Mouse (Mus musculus) small intestine, adult 2 months (tissue): ENCODE measurements around the gene Rpap3. TPM values are rescaled to one million over a fixed set of nuclear protein-coding genes. Genes with fewer than 3 reads are reported as not detected.
A peak's percentile ranks its signal among the peaks of the same experiment; 100 is the strongest.

Source experiments
- H3K27ac ChIP-seq: fragments of 200-500 bp; 2 replicates; pipeline ENCODE4 v1.5.1; 2012; ENCODE audit warnings: low read depth, low read length, control low read depth, inconsistent platforms; ENCODE audit not compliant: insufficient read depth
- H3K27me3 ChIP-seq: fragments of 200-500 bp; 2 replicates; pipeline ENCODE4 v1.6.1; 2012; ENCODE audit warnings: mild to moderate bottlenecking, moderate library complexity, low read length, inconsistent platforms; ENCODE audit not compliant: control insufficient read depth, insufficient read depth
- H3K36me3 ChIP-seq: fragments of 200-500 bp; 2 replicates; pipeline ENCODE4 v1.6.1; 2012; ENCODE audit warnings: mild to moderate bottlenecking, low read length, control low read depth, inconsistent platforms; ENCODE audit not compliant: control insufficient read depth, insufficient read depth
- H3K4me1 ChIP-seq: fragments of 200-500 bp; 2 replicates; pipeline ENCODE4 v1.6.1; 2012; ENCODE audit warnings: low read length, inconsistent platforms, mixed read lengths; ENCODE audit not compliant: control insufficient read depth, insufficient read depth, insufficient read length
- H3K4me3 ChIP-seq: fragments of 200-500 bp; 2 replicates; pipeline ENCODE4 v1.5.1; 2012; ENCODE audit warnings: low read depth, mild to moderate bottlenecking, control low read depth, inconsistent platforms, low read length, moderate library complexity
- CTCF ChIP-seq: fragments of 200-500 bp; IDR thresholded peaks from 2 replicates; pipeline ENCODE4 v1.5.1; 2012; ENCODE audit warnings: low read depth, mild to moderate bottlenecking, control low read depth, inconsistent platforms, low read length, moderate library complexity, mixed read lengths; ENCODE audit not compliant: insufficient replicate concordance, insufficient read length; ENCODE audit errors: extremely low read depth
- POLR2A ChIP-seq: fragments of 200-500 bp; IDR thresholded peaks from 2 replicates; pipeline ENCODE4 v1.6.1; 2012; ENCODE audit warnings: low read depth, mild to moderate bottlenecking, control low read depth, inconsistent platforms, low read length, moderate library complexity
- WGBS: fragments of 180-500 bp; shearing (Covaris S2); methylation state at CpG from one replicate; pipeline ENCODE4 v1.1.7; 2018; 5-methylcytosine and 5-hydroxymethylcytosine counted together
- polyA plus RNA-seq: library from polyadenylated mRNA; depleted of rRNA; stranded (reverse); fragments of >200 nt; gene quantifications from 2 replicates; pipeline ENCODE4 v1.2.3, GENCODE M21; 2012

The Rpap3 gene
- polyA plus RNA-seq, 1 experiment, result 0.63 TPM

DNA sequence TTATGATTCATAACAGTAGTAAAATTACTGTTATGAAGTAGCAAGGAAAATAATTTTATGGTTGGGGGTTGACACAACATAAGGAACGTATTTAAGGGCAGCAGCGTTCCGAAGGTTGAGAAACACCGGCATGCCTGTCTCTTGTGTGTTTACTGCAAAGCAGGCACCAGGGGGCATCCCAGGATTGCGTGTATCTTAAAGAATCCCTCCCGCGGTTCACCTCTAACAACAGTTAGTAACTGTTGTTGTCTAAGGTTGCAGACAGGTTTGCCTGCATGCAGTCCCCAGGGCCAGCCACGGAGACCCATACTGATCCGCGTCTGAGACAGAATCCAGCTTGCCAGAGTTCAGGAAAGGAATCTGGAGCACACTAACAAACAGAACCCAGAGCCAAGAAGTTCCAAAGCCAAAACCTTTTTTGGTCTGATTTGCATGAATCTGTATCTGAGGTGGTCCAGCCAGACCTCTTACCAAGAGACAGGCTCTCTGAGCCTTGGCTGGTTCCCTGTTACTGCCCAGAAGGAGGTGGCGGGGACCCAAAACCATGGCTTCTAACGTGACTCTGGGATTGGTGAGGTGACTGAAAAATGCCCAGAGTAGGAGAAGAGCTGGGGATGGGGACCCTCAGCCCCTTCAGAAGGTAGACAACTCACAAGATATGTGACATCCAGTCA, 12.4 kb upstream of the Rpap3 start:
- Histone ChIP-seq H3K4me3 (no peak overlapping the region), H3K36me3 (no peaks in the 10 kb centered on the region), H3K4me1 (no peaks in the 10 kb centered on the region), H3K27me3 (no peaks in the 10 kb centered on the region), H3K27ac (no peak overlapping the region)
- no peak for TF ChIP-seq POLR2A
- TF ChIP-seq CTCF, result peak; percentile 65; the same call in 1 of the 2 replicates
- 17% methylated on average over 12 of the region's 12 CpGs for WGBS

DNA sequence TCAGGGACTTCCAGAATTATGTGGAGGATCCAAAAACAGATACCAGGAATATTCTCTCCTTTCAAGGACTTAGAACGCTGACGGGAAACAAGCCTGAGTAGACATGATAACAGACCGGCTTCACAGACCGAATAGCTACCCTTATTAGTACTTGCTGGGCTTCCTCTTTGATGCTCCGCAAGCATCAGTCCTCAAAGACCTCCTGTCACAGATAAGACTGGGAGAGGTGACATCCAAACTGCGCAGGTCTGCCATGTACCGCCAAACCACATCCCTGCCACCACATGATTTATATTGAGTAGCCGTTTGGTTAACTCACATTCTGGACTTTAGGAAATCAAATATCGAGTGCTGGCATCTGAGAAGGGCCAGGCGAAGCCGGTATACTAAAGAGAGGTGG, 11.2 kb upstream of the Rpap3 start:
- H3K4me1 ChIP-seq, result no peaks in the 10 kb centered on the region
- H3K27ac ChIP-seq, result no peak overlapping the region
- TF ChIP-seq POLR2A (no peak), CTCF (no peak)
- no peaks in the 10 kb centered on the region for H3K36me3 ChIP-seq
- H3K27me3 ChIP-seq, result no peaks in the 10 kb centered on the region
- WGBS, result 79% methylated on average over 11 of the region's 11 CpGs
- H3K4me3 ChIP-seq, result no peak overlapping the region

DNA sequence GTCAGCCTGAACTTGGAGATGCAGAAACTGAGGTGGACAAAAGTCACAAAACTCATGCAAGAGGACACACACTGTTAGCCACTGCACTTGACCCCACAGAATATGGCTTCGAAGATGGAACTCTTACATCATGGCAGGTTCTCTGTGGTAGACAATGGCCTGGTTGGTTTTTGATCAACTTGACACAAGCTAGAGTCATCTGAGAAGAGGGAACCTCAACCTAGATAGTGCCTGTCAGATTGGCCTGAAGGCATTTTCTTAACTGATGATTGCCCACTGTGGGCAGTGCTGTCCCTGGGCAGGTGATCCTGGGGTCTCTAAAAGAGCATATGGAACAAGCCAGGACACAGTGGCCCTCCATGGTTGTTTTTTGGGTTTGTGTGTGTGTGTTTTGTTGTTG, 10.1 kb upstream of the Rpap3 start:
- 87% methylated on average over 1 of the region's 1 CpGs for WGBS
- no peaks in the 10 kb centered on the region for H3K27me3 ChIP-seq
- no peaks in the 10 kb centered on the region for H3K36me3 ChIP-seq
- H3K4me1 ChIP-seq, result no peaks in the 10 kb centered on the region
- TF ChIP-seq CTCF, result no peak
- no peak overlapping the region for H3K27ac ChIP-seq
- H3K4me3 ChIP-seq, result no peak overlapping the region

DNA sequence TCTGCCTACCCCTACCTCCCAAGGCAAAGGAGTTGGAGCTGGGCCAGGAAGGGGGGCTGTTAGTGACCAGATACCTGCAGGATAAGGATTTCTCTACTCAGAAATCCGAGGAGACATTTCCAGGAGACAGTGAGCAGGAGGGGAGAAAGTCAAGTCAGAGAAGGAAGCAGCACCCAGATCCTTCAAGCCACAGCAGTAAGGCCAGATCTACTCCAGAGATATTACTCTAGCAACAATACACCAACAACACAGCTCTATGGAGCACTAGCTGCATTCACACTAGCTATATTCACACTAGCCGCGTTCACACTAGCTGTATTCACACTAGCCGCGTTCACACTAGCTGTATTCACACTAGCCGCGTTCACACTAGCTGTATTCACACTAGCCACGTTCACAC, 9.5 kb upstream of the Rpap3 start:
- Histone ChIP-seq H3K36me3 (no peaks in the 10 kb centered on the region), H3K4me3 (no peak overlapping the region), H3K27me3 (no peaks in the 10 kb centered on the region), H3K27ac (no peak overlapping the region), H3K4me1 (no peaks in the 10 kb centered on the region)
- 89% methylated on average over 8 of the region's 8 CpGs for WGBS
- no peak for TF ChIP-seq POLR2A
- TF ChIP-seq CTCF, result no peak

DNA sequence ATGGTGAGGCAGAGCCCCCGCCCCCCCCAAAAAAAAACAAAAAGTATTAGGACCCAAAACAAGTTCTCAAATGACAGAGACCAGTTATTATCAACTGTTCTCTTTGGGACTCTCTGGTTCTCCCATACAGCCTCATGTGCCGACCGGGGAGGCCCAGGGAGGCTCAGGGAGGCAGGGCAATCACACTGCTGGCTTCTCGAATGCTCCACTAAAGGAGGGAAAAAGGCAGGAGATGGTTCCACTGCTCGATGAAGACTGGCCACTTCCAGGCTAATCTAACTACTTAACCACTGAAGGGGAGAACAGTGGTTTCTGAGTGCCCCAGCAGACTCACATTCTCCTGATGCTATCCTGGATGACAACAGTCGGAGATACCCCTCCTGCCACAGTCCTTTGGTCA, 6.9 kb upstream of the Rpap3 start:
- H3K4me3 ChIP-seq, result no peak overlapping the region
- no peaks in the 10 kb centered on the region for H3K4me1 ChIP-seq
- H3K27ac ChIP-seq, result no peak overlapping the region
- no peaks in the 10 kb centered on the region for H3K36me3 ChIP-seq
- no peaks in the 10 kb centered on the region for H3K27me3 ChIP-seq
- WGBS, result 70% methylated on average over 6 of the region's 6 CpGs
- no peak for TF ChIP-seq CTCF
- TF ChIP-seq POLR2A, result no peak

DNA sequence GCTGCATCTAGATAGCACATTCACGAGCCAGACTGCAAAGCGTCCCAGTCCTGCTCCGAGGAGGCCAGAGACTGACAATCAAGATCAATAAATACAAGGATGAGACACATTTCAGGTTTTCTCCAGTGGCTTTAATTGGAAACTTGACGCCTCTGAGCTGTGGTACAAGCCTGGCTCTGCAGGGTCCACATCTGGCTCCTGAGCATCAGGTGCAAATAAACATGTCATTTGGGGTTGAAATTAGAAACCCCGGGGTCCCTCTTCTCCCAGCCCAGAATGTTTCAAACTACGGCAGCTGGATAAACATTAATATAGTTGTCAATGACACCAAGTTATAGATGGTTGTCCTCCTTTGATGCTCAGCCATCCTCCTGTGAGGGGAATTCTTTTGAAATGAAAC, 5.3 kb upstream of the Rpap3 start:
- Histone ChIP-seq H3K27me3 (no peaks in the 10 kb centered on the region), H3K36me3 (no peaks in the 10 kb centered on the region), H3K27ac (no peak overlapping the region), H3K4me1 (no peaks in the 10 kb centered on the region), H3K4me3 (no peak overlapping the region)
- TF ChIP-seq POLR2A (no peak), CTCF (no peak)
- WGBS, result 63% methylated on average over 6 of the region's 6 CpGs

DNA sequence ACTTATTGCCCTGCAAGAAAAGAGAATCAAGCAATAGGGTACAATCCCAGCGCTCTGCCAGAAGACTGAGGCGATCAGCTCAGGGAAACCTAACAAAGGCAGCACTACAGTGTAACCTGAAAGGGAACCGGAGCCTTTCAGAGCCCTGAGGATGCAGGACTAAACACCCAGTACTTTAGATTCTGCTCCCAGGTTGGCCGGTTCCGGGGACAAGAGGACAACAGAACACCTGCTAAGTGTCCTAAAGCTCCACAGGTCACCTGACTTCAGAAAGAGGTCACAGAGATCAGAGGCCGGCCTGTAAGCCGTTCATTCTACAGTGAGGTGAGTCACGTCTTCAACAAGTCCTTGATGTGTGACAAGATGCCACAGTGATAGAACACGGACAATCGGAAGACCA, 9.0 kb downstream of the Rpap3 start:
- Histone ChIP-seq H3K27ac (no peak overlapping the region), H3K27me3 (no peaks in the 10 kb centered on the region), H3K36me3 (peaks cover 44% of the 10 kb centered on the region), H3K4me3 (no peak overlapping the region), H3K4me1 (no peaks in the 10 kb centered on the region)
- 90% methylated on average over 10 of the region's 10 CpGs for WGBS
- no peak for TF ChIP-seq POLR2A
- TF ChIP-seq CTCF, result no peak

DNA sequence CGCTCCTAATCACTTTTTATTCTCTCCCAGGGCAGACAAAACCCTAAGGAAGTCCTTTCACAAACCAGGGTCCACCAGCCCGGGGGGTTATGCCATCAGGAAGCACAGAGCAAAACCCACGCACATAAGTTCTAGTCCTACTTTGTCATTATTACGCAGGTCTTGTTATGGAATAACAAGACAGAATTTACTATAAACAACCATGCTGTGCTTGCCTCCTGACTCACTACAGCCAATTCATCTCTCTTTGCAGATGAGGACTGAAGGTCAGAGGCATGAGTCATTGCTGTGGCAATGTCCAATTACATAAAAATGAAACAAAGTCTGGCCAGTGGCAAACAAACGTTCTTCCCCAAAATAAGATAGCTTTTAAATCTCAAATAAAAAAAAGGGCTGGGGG, 12.2 kb downstream of the Rpap3 start:
- Histone ChIP-seq H3K27ac (0 out of 2 replicates have a peak overlapping the region, but pooled peaks have one; percentile 47), H3K4me3 (no peak overlapping the region), H3K36me3 (peaks cover 34% of the 10 kb centered on the region), H3K4me1 (no peaks in the 10 kb centered on the region), H3K27me3 (no peaks in the 10 kb centered on the region)
- WGBS, result 76% methylated on average over 5 of the region's 5 CpGs
- TF ChIP-seq CTCF (no peak), POLR2A (no peak)
